Mouse (Mus musculus) kidney, adult 9 months (tissue): ENCODE results near the gene Kcnn4.

Experiments
- DNase-seq: peaks from one replicate; pipeline ENCODE4 v3.0.0; 2022

Gene Kcnn4

DNA sequence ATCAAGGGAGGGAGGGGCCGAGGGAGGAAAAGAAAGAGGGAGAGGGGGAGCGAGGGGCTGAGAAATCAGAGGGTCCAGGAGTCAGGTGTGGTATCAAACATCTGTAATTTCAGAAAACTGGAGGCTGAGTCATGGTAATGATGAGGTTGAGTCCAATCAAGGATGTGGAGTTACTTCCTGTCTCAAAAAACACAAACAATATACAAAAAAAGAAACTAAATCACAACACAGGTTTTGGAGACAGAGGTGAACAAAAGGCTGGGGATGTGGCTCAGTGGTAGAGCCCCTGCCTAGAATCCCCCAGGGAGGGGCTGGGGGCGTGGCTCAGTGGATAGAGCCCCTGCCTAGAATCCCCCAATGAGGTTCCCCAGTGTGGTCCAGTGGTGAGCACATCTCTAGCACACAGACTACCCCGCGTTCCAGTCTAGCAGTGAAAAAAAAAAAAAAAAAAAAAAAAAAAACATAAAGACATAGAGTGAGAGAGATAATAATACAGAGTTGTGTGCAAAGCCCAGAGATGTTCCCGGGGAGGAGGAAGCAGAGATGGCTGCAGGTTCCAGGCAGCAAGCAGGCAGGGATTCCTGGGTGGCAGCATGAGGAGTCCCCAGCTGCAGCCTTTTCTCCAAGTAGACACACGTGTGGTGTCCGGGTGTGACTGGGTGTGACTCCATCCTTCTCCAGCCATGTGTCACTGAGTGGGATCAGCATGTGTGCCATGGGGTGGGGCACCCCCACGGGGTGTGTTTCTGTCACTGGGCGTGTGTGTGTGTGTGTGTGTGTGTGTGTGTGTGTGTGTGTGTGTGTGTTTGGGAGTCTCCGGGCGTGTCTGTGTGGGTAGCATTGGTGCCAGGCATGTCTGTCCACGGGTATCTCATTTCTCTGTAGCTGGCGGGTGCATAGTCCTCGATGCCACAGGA, 3.1 kb upstream of the Kcnn4 start:
- DNase-seq: no peak

DNA sequence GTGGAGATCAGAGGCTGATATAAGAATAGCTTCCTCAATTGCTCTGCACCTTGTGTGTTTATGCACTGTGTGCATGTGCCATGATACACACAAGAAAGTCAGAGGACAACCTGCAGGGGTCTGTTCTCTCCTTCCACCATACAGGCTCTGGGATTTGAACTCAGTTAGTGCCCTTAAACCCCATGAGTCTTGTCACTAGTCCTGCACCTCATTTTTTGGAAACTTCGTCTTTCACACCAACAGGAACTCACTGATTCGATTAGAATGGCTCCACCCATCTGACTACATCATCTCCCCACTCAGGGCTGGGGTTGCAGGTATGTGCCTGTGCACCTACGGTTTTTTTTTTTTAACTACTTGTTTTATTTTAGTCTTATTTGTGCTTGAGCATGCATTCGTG, 1.8 kb upstream of the Kcnn4 start:
- no peak for DNase-seq

DNA sequence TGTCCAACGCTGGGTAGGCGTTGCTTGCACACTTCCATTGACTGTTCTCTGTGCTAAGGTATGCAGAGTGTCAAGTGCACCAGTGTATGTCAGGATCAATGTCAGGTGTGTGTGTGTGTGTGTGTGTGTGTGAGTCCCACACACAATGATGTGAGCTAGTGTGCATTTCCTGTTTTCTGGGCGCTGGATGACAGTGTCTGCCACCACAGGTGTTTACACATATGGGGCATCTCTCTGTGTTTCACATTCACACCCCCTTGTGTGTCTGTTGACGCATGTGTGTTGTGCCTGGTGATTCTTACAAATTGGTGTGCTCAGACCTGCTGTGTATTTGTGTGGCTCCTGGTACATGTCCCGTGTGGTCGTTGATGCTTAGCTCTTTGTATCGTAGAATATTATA, 1.1 kb upstream of the Kcnn4 start:
- no peak for DNase-seq

DNA sequence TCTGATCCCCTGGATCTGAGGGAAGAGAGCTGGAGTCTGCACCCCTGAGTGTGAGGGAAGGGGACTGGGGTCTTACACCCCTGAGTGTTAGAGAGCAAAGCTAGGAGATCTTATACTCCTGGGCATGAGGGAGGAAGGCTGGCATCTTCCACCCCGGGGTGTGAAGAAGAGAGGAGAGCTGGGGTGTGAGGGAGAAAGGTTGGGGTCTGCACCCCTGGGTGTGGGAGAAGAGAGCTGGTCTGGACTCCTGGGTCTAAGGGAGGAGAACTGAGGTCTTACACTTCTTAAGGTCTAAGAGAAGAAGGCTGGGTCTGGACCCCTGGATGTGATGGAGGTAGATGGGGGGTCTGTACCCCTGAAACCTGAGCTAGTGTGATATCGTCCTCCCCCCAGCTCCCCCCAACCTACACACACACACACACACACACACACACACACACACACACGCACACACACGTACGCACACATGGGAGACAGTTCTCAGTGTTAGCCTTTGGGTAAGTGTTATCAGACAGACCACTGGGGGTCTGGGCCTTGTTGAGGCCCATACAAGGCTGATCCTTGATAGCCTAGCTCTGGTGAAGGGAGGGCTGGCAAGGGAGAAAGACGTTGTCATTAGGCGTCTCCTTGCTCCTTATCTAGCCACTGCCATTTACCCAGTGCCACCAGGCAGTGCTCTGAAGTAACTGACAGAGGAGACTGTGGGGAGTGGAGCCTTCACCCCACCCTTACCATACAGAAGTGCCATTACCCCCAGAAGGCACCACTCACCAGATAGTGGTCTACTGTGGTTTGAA, 1.1 kb downstream of the Kcnn4 start:
- DNase-seq: no peak

DNA sequence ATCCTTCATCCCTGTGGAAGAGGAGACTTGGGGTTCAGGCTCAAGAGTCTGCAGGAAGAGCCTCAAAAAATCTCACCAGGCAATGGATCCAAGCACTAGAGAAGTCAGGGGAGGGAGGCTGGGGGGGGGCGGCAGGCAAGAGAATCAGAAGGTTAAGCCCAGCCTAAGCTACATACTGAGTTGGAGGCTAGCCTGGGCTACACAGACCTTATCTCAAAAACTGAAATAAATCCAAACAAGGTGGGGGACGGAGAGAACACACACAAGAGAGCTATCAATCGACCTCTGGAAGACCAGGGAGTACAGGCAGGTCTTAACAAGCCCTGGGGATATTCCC, 1.7 kb downstream of the Kcnn4 start:
- DNase-seq: no peak

DNA sequence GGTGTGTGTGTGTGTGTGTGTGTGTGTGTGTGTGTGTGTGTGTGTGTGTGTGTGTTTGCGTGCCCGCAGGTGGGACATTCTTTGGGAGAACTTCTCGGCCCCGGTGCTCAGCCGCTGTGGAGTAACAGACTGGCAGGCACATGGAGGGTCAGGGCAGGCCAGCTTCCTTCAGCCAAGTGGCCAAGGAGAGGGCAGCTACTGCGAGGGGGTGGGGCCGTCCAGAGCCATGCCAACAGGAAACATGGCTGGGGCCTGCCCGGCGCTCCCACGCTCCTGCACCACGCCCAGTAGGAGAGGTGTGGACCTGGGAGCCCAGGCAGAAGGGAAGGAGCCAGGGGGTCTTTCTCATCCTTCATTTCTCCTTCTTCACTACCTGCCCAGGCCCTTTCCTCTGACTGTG, 2.2 kb downstream of the Kcnn4 start:
- DNase-seq: no peak

DNA sequence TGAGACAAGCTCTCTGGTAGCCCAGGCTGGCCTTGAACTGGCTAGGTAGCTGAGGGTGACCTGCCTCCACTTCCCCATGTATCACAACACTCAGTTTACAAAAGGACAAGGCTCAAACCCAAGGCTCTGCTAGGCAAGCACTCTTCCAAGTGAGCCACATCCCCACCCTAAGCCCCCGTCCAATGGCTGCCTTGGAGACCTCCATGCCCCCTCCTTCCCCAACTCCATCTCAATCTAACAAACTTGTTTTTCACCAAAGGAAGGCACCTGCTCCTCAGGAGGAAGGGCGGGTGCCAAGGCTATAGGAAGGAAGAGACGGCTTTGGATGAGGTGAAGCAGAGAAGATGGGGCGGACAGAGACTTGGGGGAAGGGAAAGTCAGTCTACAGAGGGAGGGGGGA, 2.7 kb downstream of the Kcnn4 start:
- no peak for DNase-seq

DNA sequence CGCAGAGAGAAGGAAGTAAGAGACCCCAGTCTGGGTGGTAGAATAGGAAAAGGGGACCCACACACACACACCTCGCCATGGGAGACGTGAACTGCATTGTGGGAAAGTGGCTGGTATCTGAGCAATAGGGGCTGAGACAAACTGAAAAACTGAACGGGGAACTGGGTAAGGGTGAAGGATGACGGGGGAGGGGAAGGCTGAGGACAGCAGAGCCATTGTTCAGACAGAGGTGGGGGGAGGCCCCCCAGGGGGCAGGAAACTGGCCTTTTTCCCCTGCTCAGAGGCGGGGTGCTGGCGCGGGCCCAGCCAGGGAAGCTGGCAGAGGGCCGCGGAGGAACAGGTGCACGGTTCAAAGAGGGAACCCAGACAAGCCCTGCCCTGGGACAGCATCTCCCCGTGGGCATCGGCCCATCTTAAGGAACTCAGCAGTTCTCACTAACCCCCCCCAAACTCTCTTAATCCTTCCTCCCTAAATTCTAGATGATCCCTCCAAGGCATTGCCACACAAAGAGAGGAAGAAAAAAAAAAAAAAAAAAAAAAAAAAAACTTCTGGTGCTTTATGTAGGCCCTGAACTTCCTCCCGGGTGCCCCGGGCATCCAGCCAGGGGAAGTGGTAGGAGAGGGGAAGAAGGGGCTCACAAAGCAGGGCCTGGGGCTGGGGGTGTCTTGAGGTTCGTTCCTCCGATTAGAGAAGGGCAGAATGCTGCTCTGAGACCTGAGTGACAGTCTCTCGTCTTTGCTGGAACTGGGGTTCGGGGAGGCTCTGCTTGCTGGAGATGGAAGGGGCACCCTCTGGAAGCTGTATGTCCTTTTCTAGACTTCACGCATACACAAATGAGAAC, 3.7 kb downstream of the Kcnn4 start:
- DNase-seq: peak; percentile 15

DNA sequence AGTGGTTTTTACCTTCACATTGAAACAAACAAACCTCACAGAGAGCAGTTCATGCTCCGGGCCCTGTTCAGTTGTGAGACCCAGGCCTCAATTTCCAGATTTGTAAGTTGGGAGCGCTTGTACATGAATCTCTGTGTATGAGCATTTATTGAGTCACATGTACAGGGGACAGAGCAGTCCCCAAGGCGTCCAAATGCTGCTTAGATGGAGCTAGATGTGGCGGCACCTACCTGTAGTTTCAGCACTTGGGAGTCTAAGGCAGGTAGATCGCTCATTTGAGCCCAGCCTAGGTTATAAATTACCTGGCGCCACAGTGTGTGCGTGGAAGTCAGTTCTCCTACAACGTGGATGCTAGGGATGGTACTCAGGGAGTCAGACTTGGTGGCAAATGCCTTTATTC, 6.4 kb downstream of the Kcnn4 start:
- no peak for DNase-seq

DNA sequence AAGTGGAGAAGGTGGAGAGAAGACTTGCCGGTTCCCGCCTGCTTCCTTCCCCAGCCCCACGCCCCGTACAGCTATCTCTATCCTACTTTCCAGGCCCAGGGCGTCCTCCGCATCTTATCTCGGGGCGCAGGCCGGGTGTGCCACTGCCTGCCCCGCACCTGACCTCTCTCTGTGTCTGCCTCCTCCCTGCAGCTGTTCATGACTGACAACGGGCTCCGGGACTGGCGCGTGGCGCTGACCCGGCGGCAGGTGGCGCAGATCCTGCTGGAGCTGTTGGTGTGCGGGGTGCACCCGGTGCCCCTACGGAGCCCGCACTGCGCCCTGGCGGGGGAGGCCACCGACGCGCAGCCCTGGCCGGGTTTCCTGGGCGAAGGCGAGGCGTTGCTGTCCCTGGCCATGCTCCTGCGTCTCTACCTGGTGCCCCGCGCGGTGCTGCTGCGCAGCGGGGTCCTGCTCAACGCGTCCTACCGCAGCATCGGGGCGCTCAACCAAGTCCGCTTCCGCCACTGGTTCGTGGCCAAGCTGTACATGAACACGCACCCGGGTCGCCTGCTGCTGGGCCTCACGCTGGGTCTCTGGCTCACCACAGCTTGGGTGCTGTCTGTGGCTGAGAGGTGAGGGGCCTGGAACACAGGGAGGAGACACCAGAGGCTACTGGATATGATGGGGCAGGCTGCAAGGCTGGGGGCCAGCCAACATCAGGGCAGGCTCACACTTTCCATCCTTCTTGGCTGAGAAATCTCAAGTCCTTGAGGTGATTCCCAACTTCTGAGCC, 7.2 kb downstream of the Kcnn4 start:
- DNase-seq: no peak

DNA sequence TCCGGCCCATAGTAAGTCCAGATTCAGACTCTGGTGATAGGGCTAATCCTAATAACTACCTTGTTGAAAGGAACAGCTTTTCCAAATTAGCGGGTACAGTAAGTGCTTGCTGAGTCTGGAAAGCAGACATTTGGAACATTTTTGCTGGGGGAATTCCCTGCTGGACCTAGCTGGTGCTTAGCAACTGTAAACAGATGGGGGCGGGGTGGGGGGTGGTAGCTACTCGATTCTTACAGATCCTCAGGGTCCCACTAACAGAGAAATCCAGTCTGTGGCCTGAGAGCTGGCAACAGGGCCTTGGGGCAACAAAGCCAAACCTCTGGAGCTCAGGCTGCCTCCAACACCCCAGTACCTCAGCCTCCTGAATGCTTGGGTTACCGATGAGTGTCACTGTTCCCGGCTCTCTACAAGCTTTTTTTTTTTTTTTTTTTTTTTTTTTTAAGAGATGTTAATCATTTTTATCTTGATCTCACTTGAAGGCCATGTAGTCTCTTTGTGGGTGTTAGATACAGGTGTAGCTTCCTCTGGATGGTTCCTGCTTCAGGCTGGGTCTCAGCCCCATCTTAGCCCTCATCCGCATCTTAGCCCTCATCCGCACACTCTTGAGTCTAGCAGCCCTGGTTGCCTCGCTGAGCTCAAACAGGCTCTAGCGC, 8.1 kb downstream of the Kcnn4 start:
- no peak for DNase-seq

DNA sequence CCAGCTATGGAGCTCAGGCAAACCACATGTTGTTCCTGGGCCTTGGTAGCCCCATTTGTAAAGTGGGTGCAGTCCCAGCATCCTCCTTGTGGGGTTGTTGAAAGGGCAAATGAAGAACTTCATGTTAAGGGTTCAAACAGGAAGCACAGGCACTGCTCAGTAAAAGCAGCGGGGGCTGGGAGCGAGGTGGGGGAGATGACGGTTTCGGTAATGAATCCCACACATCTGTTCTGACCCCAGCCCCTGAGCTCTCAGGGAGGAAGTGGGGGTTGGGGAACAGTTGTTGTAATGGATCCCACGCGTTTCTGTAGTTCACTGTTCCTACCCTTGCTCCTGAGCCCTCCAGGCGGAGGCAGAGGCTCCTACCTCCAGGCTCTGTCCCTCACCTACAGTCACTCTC, 9.9 kb downstream of the Kcnn4 start:
- DNase-seq: no peak

DNA sequence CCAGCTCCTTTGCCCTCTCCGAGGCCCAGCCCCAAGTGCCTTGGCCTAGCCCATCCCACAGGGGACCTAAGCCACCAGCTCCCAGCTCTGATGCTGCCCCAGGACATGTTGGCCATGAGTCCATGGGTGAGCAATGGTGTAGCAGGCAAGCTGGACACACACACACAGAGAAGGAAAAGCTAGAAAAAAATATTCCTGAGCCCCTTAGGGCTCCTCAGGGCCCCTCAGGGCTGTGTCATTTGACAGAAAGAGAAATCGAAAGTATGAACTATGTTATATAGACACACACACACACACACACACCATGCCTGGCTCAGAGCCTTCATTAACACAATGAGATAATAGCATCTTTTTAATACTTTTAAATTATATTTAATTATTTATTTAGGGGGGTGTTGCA, 10.3 kb downstream of the Kcnn4 start:
- no peak for DNase-seq

DNA sequence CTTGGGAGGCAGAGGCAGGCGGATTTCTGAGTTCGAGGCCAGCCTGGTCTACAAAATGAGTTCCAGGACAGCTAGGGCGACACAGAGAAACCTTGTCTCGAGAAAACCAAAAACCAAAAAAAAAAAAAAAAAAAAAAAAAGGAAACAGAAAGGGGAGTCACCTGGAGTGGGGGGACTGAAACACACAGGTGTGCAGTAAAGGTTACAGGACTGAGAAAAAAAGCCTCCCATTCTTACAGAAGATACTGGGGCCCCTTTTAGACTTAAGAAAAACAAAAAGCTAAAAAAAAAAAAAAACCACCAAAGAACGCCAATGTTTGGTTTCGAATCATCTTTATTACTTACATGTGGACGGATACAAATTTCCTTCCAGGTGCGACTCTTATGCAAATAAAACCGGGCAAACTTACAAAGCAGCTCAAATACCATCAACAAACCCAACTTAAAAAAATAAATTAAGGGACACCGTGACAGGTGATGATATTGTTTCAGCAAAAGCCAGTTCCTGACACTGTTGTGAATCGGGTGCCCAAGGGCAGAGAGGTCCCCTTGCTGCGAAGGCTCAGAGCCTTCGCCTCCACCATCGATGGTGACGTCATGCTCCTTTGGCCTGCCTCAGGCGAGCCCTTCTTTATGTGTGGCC, 12.8 kb downstream of the Kcnn4 start:
- no peak for DNase-seq

DNA sequence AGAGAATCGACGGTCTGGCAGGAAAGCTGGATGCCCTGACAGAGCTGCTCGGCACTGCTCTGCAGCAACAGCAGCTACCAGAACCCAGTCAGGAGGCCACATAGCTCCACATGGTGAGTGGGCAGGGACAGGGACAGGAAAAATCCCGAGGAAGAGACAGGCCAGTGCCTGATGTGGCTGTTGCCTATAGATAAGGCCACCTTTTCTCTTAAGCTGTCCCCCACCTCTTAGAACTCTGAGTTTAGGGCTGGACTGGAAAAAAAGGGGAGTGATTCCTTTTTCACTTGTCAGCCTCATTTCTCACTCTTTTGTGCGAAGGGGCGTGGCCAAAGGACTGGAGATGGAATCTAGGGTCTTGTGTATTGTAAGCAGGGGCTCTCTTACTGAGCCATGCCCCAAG, 14.0 kb downstream of the Kcnn4 start:
- no peak for DNase-seq

DNA sequence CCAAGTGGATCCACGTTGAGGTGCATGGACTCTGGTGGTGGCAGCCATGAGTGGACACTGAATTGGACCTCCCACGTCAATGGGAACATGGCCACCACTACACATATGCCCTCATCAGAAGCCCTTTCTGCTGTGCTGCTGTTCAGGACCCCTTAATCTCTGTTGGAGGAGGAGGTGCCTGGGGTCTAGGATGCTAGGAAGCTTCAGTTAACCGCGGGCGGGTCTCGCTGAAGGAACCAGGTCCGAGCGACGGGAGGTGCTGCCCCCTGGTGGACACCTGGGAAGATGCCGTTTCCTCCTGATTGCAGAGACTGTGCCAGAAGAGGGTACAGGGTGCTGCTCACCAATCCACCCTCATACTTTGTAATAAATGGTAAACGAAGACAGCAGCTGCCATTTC, 14.8 kb downstream of the Kcnn4 start:
- peak; percentile 52 for DNase-seq

DNA sequence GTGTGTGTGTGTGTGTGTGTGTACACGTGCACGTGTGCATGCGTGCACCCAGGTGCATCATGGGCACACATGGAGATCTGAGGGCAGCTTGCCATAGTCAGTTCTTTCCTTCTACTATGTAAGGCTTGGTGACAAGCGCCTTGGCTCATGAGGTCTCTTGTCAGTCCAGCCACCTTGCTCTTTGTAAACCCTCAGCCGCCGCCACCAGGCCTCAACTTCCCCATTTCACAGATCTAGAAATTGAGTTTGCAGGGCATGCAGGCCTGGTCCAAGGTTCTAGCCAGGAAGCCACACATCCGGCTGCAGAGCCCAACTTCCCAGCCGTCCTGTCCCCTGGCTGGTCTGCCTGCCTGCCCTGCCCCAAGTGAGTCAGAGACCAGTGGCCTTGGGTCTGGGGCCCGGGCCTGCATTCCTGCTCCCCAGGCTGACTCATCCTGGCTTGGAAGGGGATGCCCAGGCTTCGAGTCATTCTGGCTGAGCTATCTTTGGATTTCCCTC, 17.0 kb downstream of the Kcnn4 start:
- DNase-seq: no peak

DNA sequence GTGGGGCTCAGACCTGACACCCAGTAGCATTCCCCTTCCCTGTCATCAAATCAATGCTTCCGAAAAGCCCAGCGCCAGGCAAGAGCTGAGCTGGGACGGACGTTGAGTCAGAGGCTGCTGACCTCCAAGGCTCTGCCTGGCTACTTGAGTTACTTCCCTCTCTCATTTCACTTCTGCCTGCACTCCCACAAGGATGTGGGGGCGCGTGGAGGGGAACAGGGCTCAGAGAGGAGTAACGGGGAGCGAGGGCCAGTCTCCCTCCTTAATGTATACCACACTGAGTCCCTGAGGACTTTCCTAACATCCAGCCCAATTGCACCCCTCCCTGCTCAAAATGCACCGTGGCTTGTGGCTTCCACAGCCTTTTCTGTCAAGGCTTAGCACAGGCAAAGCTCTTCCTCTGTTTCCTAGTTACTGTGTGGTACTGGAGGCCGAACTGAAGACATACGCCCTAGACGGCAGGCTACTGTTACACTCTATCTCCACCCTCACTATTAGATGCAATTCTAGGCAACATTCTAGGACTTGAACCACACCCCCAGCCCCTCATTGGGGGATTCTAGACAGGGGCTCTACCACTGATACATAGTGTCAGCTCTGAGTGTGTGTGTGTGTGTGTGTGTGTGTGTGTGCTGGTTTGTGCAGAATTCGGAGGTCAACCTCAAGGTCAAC, 19.6 kb downstream of the Kcnn4 start:
- no peak for DNase-seq

DNA sequence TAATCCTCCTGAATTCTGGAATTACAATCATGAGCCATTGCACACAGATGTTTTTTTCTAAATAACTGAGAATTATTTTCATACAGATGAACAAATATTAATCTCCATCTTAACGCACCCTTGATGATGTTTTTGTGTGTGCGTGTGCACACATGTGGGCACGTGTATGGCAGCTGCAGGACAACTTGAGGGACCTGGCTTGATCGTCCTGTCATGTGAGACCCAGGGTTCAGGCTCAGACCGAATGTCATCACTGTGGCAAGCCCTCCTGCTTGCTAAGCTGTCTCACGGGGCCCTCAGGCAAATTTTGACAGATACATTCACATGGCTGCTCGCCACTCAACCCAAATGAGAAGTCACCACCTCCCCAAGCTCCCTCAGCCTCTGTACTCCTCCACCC, 20.4 kb downstream of the Kcnn4 start:
- no peak for DNase-seq

DNA sequence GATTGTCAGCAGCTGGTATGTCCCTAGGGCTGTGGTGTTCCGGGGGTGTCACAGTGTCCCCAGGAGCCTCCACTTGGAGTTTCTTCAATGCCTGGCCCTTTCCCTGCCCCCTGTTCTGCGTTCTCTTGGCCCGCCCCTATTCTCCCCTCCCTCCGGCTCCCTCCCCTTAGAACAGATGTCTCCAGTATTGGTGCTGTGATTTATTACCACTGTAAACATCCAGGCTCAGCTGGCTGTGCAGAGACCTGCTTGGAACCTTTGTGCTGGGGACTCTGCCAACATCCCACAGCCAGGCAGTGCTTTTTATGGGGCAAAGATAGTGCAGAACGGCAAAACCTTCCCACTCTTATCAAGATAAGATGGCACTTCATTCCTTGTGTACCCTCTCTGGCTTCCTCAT, 21.0 kb downstream of the Kcnn4 start:
- no peak for DNase-seq

DNA sequence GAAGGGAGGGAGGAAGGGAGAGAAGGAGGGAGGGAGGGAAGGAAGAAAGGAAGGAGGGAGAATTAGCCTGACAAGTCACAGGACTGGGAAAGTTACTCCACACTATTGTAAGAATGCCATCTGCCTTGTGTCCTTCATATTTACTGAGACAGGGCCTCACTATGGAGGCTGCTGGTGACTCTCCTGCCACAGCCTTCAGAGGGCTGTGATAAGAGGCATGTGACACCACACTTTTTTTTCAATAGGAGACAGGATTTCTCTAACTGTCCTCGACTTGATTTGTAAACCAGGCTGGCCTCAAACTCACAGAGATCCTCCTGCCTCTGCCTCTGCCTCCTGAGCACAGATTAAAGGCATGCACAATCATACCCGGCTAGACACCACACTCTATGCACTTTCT, 21.6 kb downstream of the Kcnn4 start:
- no peak for DNase-seq
